Mouse (Mus musculus) heart, postnatal 0 days (tissue): ENCODE data around the gene Fam8a1. TPM values are rescaled to one million over a fixed set of nuclear protein-coding genes. Genes with fewer than 3 reads are reported as not detected.

Experiments
- ATAC-seq: fragments of 200-750 bp; cut with Nextera tagmentation; 2 replicates; pipeline ENCODE4 v1.8.0; 2017; ENCODE audit warnings: low read depth, moderate number of reproducible peaks, moderate library complexity; ENCODE audit not compliant: insufficient read depth
- DNase-seq: peaks from one replicate; pipeline ENCODE4 v3.0.0-alpha.2; 2016; ENCODE audit warnings: low spot score
- H3K27ac ChIP-seq: fragments of 300-500 bp; sonication (generic); 2 replicates; pipeline ENCODE4 v1.5.1; 2014; ENCODE audit warnings: low read depth, mild to moderate bottlenecking
- H3K27me3 ChIP-seq: fragments of 300-500 bp; sonication (generic); 2 replicates; pipeline ENCODE4 v1.6.1; 2014; ENCODE audit warnings: low read length, mixed read lengths; ENCODE audit not compliant: control insufficient read depth, insufficient read depth
- H3K36me3 ChIP-seq: fragments of 300-500 bp; sonication (generic); replicated peaks from 2 replicates; pipeline ENCODE4 v1.6.1; 2014; ENCODE audit warnings: low read length, mixed read lengths; ENCODE audit not compliant: control insufficient read depth, insufficient read depth
- H3K4me1 ChIP-seq: fragments of 300-500 bp; sonication (generic); 2 replicates; pipeline ENCODE4 v1.6.1; 2014; ENCODE audit warnings: antibody characterized with exemption; ENCODE audit not compliant: control insufficient read depth, insufficient read depth
- H3K4me2 ChIP-seq: fragments of 300-500 bp; sonication (generic); 2 replicates; pipeline ENCODE4 v1.6.1; 2014; ENCODE audit warnings: low read depth, mild to moderate bottlenecking, low read length, moderate library complexity
- H3K4me3 ChIP-seq: fragments of 300-500 bp; sonication (generic); 2 replicates; pipeline ENCODE4 v1.5.1; 2014; ENCODE audit warnings: low read depth, low read length
- H3K9ac ChIP-seq: fragments of 300-500 bp; sonication (generic); replicated peaks from 2 replicates; pipeline ENCODE4 v1.6.1; 2014; ENCODE audit warnings: low read depth, low read length, mixed read lengths
- H3K9me3 ChIP-seq: fragments of 300-500 bp; sonication (generic); replicated peaks from 2 replicates; pipeline ENCODE4 v1.6.1; 2016; ENCODE audit warnings: low read length; ENCODE audit not compliant: control insufficient read depth
- CTCF ChIP-seq: IDR thresholded peaks from 2 replicates; pipeline ENCODE4 v1.5.1; 2016; ENCODE audit warnings: antibody characterized with exemption, control low read depth, low read depth
- EP300 ChIP-seq: IDR thresholded peaks from 2 replicates; pipeline ENCODE4 v1.6.1; 2016; ENCODE audit warnings: antibody characterized with exemption, low read depth
- WGBS: fragments of 180-500 bp; shearing (Covaris S2); extraction: QIAGEN DNeasy Blood & Tissue Kit; methylation state at CpG from one replicate; pipeline ENCODE4 v1.1.7; 2014; 5-methylcytosine and 5-hydroxymethylcytosine counted together
- polyA plus RNA-seq: library from polyadenylated mRNA; unstranded; fragments of >200 nt; fragmentation: Nextera tagmentation; extraction: Ambion mirVana; gene quantifications from 2 replicates; pipeline ENCODE4 v1.2.1, GENCODE M21; 2015
- total RNA-seq: library from RNA; depleted of rRNA; stranded (reverse); fragments of >200 nt; gene quantifications from 2 replicates; pipeline ENCODE4 v1.2.3, GENCODE M21; 2014; ENCODE audit warnings: low replicate concordance

Fam8a1 gene
- total and polyA plus RNA-seq, 2 experiments from 2014 or later = 8.0 to 15.5 TPM

DNA sequence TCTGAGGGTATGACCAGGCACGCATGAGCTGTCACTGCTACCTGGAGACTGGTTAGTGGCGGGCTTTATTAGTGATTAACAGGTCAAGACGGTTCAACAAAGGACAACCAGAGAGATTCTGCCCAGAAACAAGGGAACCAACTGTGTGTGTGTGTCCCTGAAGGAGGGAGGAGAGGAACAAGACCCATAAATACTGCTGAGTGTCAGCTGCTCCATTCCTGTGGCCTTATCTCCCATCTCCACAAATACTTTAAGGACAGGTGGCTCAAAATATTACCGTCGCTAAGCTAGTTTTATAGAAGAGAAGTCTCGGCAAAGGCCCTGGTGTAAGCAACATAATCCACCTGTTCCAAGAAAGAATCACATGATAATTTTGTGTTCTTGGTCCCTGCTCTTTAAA is 39.9 kb upstream of the Fam8a1 start:
- Histone ChIP-seq H3K27ac (no peak overlapping the region), H3K4me2 (no peak overlapping the region), H3K27me3 (no peaks in the 10 kb centered on the region), H3K9ac (no peak overlapping the region), H3K4me3 (no peak overlapping the region), H3K4me1 (no peaks in the 10 kb centered on the region), H3K9me3 (no peaks in the 10 kb centered on the region), H3K36me3 (peaks cover 29% of the 10 kb centered on the region; the same call in 1 of the 2 replicates)
- 63% methylated on average over 6 of the region's 6 CpGs for WGBS
- TF ChIP-seq EP300 (no peak), CTCF (no peak)
- ATAC-seq (no peak), DNase-seq (no peak)

GRCm38 (mm10) chr13:46632796-46633195 is 36.5 kb upstream of the Fam8a1 start:
- no peak for ATAC-seq
- WGBS = 44% methylated on average over 4 of the region's 4 CpGs
- DNase-seq = no peak
- no peak overlapping the region for H3K9ac ChIP-seq
- H3K27me3 ChIP-seq = no peaks in the 10 kb centered on the region
- H3K4me2 ChIP-seq = no peak overlapping the region
- no peaks in the 10 kb centered on the region for H3K4me1 ChIP-seq
- no peak overlapping the region for H3K4me3 ChIP-seq
- H3K9me3 ChIP-seq = no peaks in the 10 kb centered on the region
- no peak for TF ChIP-seq CTCF
- TF ChIP-seq EP300 = no peak
- H3K36me3 ChIP-seq = peaks cover 44% of the 10 kb centered on the region
- H3K27ac ChIP-seq = no peak overlapping the region

DNA sequence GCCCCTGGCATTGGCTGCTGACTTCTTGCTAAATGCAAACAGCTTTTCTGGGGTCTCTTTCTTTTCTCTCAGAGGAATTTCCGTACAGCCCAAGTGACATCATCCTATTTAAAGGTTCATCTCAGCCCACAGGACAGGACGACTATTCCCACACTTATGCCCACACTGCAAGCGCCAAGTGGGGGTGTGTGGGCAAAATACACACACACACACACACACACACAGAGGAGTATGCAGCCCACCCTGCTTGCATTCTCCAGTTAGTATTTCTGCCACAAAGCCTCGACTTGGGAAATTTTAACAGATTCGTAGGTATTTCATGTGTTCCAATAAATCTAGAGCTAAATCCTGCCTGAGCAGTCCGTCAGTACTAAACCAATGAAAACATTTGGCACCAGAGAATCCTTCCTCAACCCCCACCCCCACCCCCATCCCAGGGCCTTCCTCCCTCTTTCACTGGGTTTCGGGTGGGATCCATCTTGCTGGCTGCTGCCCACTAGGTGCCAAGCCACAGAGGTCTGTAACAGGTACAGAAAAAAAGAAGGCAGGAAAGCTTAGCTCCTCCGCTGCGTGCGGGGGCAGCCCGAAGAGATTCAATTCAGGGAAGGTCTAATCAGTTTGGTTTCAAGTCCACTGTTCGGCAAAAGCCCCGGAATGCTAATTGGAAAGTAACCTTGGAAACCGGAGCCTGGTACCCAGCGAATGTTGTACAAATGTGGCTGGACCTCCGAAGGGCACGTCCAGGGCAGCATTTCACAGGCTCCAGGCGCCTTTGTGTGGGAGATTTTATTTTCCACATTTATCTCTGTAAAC is 35.8 kb upstream of the Fam8a1 start:
- TF ChIP-seq CTCF = no peak
- TF ChIP-seq EP300 = no peak
- DNase-seq (no peak), ATAC-seq (no peak)
- no peaks in the 10 kb centered on the region for H3K9me3 ChIP-seq
- H3K27me3 ChIP-seq = no peaks in the 10 kb centered on the region
- WGBS = 70% methylated on average over 18 of the region's 18 CpGs
- H3K9ac ChIP-seq = no peak overlapping the region
- H3K27ac ChIP-seq = no peak overlapping the region
- no peak overlapping the region for H3K4me3 ChIP-seq
- H3K4me1 ChIP-seq = no peaks in the 10 kb centered on the region
- H3K36me3 ChIP-seq = peaks cover 50% of the 10 kb centered on the region
- no peak overlapping the region for H3K4me2 ChIP-seq

GRCm38 (mm10) chr13:46634133-46634488 is 35.2 kb upstream of the Fam8a1 start:
- TF ChIP-seq CTCF (no peak), EP300 (no peak)
- peaks cover 56% of the 10 kb centered on the region for H3K36me3 ChIP-seq
- DNase-seq = no peak

DNA sequence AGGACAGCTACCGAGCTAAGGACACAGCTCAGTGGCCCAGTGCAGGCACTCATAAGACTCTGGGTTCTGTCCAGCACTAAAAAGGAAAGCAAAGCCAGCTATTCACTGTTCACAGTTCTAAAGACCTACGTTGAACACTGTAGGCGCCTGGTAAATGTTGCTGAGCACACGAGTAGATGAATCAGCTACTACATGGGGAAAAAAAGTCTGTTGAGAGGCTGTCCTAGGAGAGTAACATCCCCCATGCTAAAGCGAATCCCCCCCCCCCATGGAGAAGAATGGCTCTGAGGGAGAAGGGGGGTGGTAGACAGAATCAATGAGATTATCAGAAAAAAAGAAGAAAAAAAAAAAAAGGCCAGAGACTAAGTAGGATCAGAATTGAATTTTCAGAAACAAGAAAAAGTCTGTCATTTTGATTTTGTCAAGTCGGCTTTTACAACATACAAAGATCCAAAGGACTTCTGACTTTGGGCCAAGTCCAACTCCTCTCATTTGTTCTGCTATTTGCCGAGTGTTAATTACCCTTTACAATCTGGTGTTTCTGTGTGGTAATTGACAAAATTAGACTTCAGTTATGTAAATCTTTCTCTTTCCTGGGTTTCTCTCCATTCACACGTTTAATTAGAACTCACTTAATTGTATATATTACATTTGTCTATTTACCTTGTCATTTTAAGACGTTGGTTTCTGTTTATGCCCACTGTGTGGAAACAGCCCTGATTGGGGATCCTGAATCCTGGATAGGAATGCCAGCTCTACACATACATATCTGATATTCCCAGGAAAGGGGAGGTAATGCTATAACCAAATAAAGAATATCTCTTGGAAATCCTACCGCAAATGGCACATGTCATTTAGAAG is 28.5 kb upstream of the Fam8a1 start:
- no peak overlapping the region for H3K9ac ChIP-seq
- TF ChIP-seq CTCF (no peak), EP300 (no peak)
- H3K4me3 ChIP-seq = no peak overlapping the region
- no peaks in the 10 kb centered on the region for H3K27me3 ChIP-seq
- H3K36me3 ChIP-seq = peaks cover 62% of the 10 kb centered on the region
- whole genome bisulfite sequencing = 93% methylated on average over 10 of the region's 10 CpGs
- ATAC-seq (no peak), DNase-seq (no peak)
- H3K27ac ChIP-seq = no peak overlapping the region
- H3K9me3 ChIP-seq = peaks cover 8% of the 10 kb centered on the region
- no peaks in the 10 kb centered on the region for H3K4me1 ChIP-seq
- no peak overlapping the region for H3K4me2 ChIP-seq

More at GRCm38 (mm10) chr13:46634133-46634488, 35.2 kb upstream of the Fam8a1 start:
- ATAC-seq = no peak
- WGBS = 59% methylated on average over 6 of the region's 6 CpGs
- Histone ChIP-seq H3K9ac (no peak overlapping the region), H3K4me3 (no peak overlapping the region), H3K9me3 (no peaks in the 10 kb centered on the region), H3K27me3 (no peaks in the 10 kb centered on the region), H3K4me2 (no peak overlapping the region), H3K4me1 (no peaks in the 10 kb centered on the region), H3K27ac (no peak overlapping the region)
